Mouse (Mus musculus): ENCODE data around the gene Inip.

- TF ChIP-seq CTCF (IDR thresholded peaks at IDR 0.05; ENCODE audit: low read depth) = no peak
- no peak for TF ChIP-seq EP300 (IDR thresholded peaks at IDR 0.05; ENCODE audit: low read depth)
These were observed 36.3 kb upstream of the Inip start for GRCm38 (mm10) chr4:59837659-59838058.
